Mouse (Mus musculus): ENCODE measurements around the gene Spats2.

GRCm38 (mm10) chr15:99249938-99250337 lies 124.2 kb downstream of the Spats2 start:
- TF ChIP-seq FLI1 (IDR thresholded peaks at IDR 0.05; ENCODE audit: low read length): no peak
- TF ChIP-seq GATA1 (IDR thresholded peaks at IDR 0.05; ENCODE audit: borderline replicate concordance, low read length): no peak
